Mouse (Mus musculus) ES-E14 (cell line): Measurements from ENCODE around the gene Parp6. TPM values are rescaled to one million over a fixed set of nuclear protein-coding genes. Genes with fewer than 3 reads are reported as not detected.

Experiments used
- DNase-seq: peaks from one replicate; pipeline ENCODE4 v3.0.0-alpha.2; 2013; ENCODE audit warnings: low read depth, low spot score
- H3K27ac ChIP-seq: 2 replicates; pipeline ENCODE4 v1.5.1; 2012; ENCODE audit warnings: low read depth, mild to moderate bottlenecking, low read length, moderate library complexity, mixed read lengths; ENCODE audit not compliant: poor library complexity, insufficient read depth, severe bottlenecking
- H3K36me3 ChIP-seq: 2 replicates; pipeline ENCODE4 v1.6.1; 2012; ENCODE audit warnings: mild to moderate bottlenecking, low read length, moderate library complexity, mixed read lengths; ENCODE audit not compliant: control insufficient read depth, poor library complexity, insufficient read depth, severe bottlenecking
- H3K4me1 ChIP-seq, 2 experiments: fragments of 150-350 bp in 1 of 2; sonication (generic) in 1 of 2; 2 replicates each; pipeline ENCODE4 v1.6.1; 2012; ENCODE audit warnings: low read length in 2 of 2, mild to moderate bottlenecking in 1 of 2, mixed read lengths in 1 of 2; ENCODE audit not compliant: control insufficient read depth in 2 of 2, insufficient read depth in 2 of 2, poor library complexity in 1 of 2
- H3K4me3 ChIP-seq, 2 experiments: fragments of 150-350 bp in 1 of 2; sonication (generic) in 1 of 2; 2 replicates each; pipeline ENCODE4 v1.5.1; 2012; ENCODE audit warnings: low read length in 2 of 2, low read depth in 1 of 2, mild to moderate bottlenecking in 1 of 2, mixed read lengths in 1 of 2; ENCODE audit not compliant: insufficient read depth in 1 of 2, poor library complexity in 1 of 2, severe bottlenecking in 1 of 2
- H3K9ac ChIP-seq: 2 replicates; pipeline ENCODE4 v1.6.1; 2012; ENCODE audit warnings: low read depth, mild to moderate bottlenecking, low read length, mixed read lengths; ENCODE audit not compliant: poor library complexity, insufficient read depth, severe bottlenecking
- H3K9me3 ChIP-seq: fragments of 150-350 bp; sonication (generic); 2 replicates; pipeline ENCODE4 v1.6.1; 2012; ENCODE audit warnings: low read depth, mild to moderate bottlenecking, low read length; ENCODE audit not compliant: control insufficient read depth, insufficient read depth
- CHD2 ChIP-seq: IDR thresholded peaks from 2 replicates; pipeline ENCODE4 v1.6.1; 2014; ENCODE audit warnings: mild to moderate bottlenecking, low read depth, low read length, inconsistent platforms
- HCFC1 ChIP-seq: IDR thresholded peaks from 2 replicates; pipeline ENCODE4 v1.6.1; 2012; ENCODE audit warnings: low read length, inconsistent platforms, borderline replicate concordance; ENCODE audit not compliant: insufficient read depth
- MAFK ChIP-seq: IDR thresholded peaks from 2 replicates; pipeline ENCODE4 v1.6.1; 2014; ENCODE audit warnings: mild to moderate bottlenecking, low read depth, low read length, inconsistent platforms; ENCODE audit not compliant: insufficient read depth
- ZC3H11A ChIP-seq: IDR thresholded peaks from 2 replicates; pipeline ENCODE4 v1.6.1; 2012; ENCODE audit warnings: low read depth, mild to moderate bottlenecking, inconsistent platforms, low read length, borderline replicate concordance
- ZNF384 ChIP-seq: IDR thresholded peaks from 2 replicates; pipeline ENCODE4 v1.6.1; 2012; ENCODE audit warnings: low read depth, low read length, inconsistent platforms
- in situ Hi-C, 2 experiments: fragments of 600-800 bp; cut with MboI; formaldehyde crosslinking; loops; one replicate each; pipeline ENCODE4 v1.15.1; 2025; ENCODE audit warnings: low sequenced_read_pairs in 2 of 2, inconsistent platforms in 1 of 2; ENCODE audit not compliant: unreplicated experiment in 2 of 2
- total RNA-seq: library from RNA; depleted of rRNA; stranded (reverse); fragments of 300-350 nt; gene quantifications from 2 replicates; pipeline ENCODE4 v1.2.3, GENCODE M21; 2012

Parp6 gene
- total RNA-seq, 1 experiment = 7.9 TPM

DNA sequence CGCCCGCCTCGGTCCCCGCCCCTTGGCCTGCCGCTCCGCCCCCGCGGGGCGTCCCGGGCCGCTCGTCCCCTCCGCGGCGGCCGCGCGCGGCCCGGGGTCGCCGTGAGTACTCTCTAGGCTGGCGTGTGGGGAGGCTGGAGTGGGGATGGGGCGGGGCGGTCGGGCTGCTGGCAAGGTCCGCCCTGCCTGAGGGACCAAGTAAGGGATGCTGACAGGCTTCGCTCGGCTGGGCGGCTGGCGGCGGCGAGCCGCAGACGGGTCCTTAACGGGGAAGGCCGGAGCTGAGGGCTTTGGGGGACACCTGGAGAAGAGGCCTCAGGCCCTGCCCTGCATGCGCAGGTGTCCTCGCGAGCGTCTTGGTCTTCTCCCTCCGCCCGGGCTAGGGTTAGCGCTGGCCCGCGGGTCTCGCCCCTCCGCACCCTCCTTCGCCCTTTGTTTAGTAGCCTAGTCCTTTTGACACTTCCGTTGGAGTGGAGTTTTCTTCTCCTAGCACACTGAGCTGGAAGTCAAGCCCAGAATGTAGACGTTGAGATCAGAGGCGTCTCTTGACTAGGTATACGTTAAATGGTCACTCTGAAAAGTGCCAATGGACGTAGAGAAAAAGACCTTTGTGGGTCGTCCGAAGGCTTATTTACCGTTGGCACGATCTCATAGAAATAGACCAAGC, 356 bp downstream of the Parp6 start:
- peak overlapping the region; percentile 84 for H3K9ac ChIP-seq

DNA sequence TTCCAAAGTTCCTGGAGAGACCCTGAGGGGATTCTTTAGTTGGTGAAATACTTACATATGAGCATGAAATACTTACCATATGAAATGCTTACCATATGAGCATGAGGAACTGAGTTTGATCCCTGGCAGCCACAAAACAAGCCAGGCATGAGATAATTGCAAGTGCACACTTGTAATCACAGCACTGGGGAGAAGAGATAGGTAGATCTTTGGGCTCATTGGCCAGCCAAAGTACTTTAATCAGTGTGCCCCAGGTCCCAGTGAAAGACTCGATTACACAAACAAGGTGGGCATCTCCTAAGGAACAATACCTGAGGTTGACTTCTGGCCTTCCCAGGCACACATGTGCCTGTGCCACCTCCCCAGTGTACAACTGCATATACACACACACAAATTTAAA, 21.3 kb downstream of the Parp6 start:
- peaks cover 6% of the 10 kb centered on the region for H3K36me3 ChIP-seq

More for the DNA sequence above, 356 bp downstream of the Parp6 start:
- Histone ChIP-seq H3K36me3 (no peaks in the 10 kb centered on the region), H3K4me1 (peaks cover 8 to 9% of the 10 kb centered on the region in 2 experiments; a peak in 3 of 4 replicates), H3K4me3 (peak overlapping the region; percentile 82 to 84), H3K9me3 (no peaks in the 10 kb centered on the region), H3K27ac (0 out of 2 replicates have a peak overlapping the region, but pooled peaks have one; percentile 15)
- in situ Hi-C loops = no loop called here
- no peak for DNase-seq
- TF ChIP-seq ZC3H11A (no peak), ZNF384 (no peak), HCFC1 (no peak)

DNA sequence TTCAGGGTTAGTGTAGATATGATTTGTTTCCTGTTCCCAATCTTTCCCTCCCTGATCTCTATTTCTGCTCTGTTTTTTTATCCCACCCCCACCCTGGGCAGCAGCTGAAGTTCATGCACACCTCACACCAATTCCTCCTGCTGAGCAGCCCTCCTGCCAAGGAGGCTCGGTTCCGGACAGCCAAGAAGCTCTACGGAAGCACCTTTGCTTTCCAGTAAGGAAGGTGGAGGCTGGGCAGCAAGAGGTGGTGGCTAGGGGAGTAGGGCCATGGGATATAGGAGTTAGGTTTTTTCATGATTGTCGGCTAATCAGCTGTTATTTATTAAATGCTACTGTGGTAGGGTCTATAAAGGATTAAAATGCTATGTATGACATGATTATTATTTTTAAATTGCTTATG, 22.9 kb downstream of the Parp6 start:
- Histone ChIP-seq H3K9me3 (no peaks in the 10 kb centered on the region), H3K36me3 (peaks cover 5% of the 10 kb centered on the region; the same call in 1 of the 2 replicates), H3K4me3 (no peak overlapping the region), H3K4me1 (no peaks in the 10 kb centered on the region), H3K27ac (no peak overlapping the region), H3K9ac (no peak overlapping the region)
- TF ChIP-seq CHD2 (no peak), HCFC1 (no peak), ZC3H11A (no peak), MAFK (no peak), ZNF384 (no peak)
- in situ Hi-C loops = no loop called here
- DNase-seq = no peak

More for the DNA sequence above, 21.3 kb downstream of the Parp6 start:
- no peak for DNase-seq
- in situ Hi-C loops = no loop called here
- H3K9me3 ChIP-seq = no peaks in the 10 kb centered on the region
- H3K4me1 ChIP-seq = no peaks in the 10 kb centered on the region
- no peak overlapping the region for H3K27ac ChIP-seq
- H3K4me3 ChIP-seq = no peak overlapping the region
- TF ChIP-seq ZNF384 = no peak
- no peak for TF ChIP-seq MAFK
- no peak for TF ChIP-seq ZC3H11A
- no peak for TF ChIP-seq CHD2
- no peak for TF ChIP-seq HCFC1
- no peak overlapping the region for H3K9ac ChIP-seq

DNA sequence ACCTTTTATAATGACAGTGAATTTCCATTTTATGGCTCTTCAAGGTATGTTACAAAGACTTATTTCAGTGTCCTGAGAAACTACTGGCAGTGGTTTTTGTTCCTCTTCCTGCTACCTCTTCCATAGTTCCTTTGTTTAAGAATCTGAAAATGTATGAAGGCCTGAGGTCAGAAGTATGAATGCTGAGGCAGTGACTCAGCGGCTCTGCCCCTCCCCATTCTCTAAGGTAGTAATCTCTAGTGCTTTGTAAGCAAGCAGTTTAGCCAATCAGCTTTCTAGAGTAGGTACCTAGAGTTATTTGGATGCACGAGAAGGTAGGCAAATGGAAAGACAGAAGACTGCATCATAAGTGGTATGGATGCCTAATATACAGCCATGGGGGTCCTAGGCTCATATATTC, 24.2 kb downstream of the Parp6 start:
- Histone ChIP-seq H3K9ac (no peak overlapping the region), H3K4me1 (no peaks in the 10 kb centered on the region), H3K36me3 (peaks cover 5% of the 10 kb centered on the region; the same call in 1 of the 2 replicates), H3K9me3 (no peaks in the 10 kb centered on the region), H3K27ac (no peak overlapping the region), H3K4me3 (no peak overlapping the region)
- TF ChIP-seq HCFC1 = no peak
- no peak for TF ChIP-seq CHD2
- TF ChIP-seq ZC3H11A = no peak
- no peak for TF ChIP-seq MAFK
- no peak for TF ChIP-seq ZNF384
- DNase-seq = no peak
- in situ Hi-C loops = no loop called here

DNA sequence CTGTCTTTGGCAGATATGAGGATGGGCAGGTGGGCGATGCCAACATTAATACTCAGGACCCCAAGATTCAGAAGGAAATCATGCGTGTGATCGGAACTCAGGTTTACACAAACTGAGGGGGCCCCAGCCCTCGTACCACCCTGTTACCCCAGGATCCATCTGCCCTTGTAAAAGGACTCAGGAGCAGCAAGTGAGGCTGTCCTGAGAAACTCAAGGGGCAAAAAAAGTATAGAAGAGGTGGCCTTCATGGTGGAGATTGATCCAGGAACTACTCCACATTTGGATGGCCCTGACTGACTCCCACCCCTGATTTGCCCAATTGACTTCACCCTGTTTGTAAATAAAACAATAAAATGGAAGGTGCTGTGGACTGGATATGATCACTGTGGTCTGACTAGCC, 32.8 kb downstream of the Parp6 start:
- no peaks in the 10 kb centered on the region for H3K9me3 ChIP-seq
- H3K27ac ChIP-seq = no peak overlapping the region
- in situ Hi-C loops = no loop called here
- H3K4me1 ChIP-seq = peaks cover 0 to 7% of the 10 kb centered on the region in 2 experiments; a peak in 2 of 4 replicates
- H3K4me3 ChIP-seq = no peak overlapping the region
- no peak for DNase-seq
- no peak overlapping the region for H3K9ac ChIP-seq
- H3K36me3 ChIP-seq = 0 out of 2 replicates have a peak, but pooled peaks cover 3% of the 10 kb centered on the region
- TF ChIP-seq HCFC1 = no peak
- TF ChIP-seq ZNF384 = no peak
- no peak for TF ChIP-seq MAFK
- TF ChIP-seq ZC3H11A = no peak
- no peak for TF ChIP-seq CHD2
